Mouse (Mus musculus) gastrocnemius, adult 2 months (tissue): ENCODE data around the gene Slc16a10. TPM values are rescaled to one million over a fixed set of nuclear protein-coding genes. Genes with fewer than 3 reads are reported as not detected.

Experiments used
- DNase-seq: peaks from one replicate; pipeline ENCODE4 v3.0.0; 2022
- H3K27ac ChIP-seq: fragments of 200-600 bp; 2 replicates; pipeline ENCODE4 v1.8.1; 2022; ENCODE audit warnings: mild to moderate bottlenecking
- H3K4me3 ChIP-seq: fragments of 200-600 bp; 2 replicates; pipeline ENCODE4 v1.8.1; 2022; ENCODE audit warnings: mild to moderate bottlenecking, moderate library complexity
- CTCF ChIP-seq: fragments of 200-600 bp; IDR thresholded peaks from 2 replicates; pipeline ENCODE4 v1.8.1; 2022; ENCODE audit warnings: antibody characterized with exemption, mild to moderate bottlenecking, moderate library complexity
- intact Hi-C: fragments of 180-260 bp; cut with DNase I; formaldehyde crosslinking; loops from one replicate; pipeline ENCODE4 v1.15.1; 2025
- total RNA-seq, 2 experiments: library from RNA; stranded (reverse); gene quantifications; 2 replicates each; pipeline ENCODE4 v1.2.3; 2021

Gene Slc16a10
- total RNA-seq, 2 experiments from 2014 or later, result 39.8 to 43.6 TPM

DNA sequence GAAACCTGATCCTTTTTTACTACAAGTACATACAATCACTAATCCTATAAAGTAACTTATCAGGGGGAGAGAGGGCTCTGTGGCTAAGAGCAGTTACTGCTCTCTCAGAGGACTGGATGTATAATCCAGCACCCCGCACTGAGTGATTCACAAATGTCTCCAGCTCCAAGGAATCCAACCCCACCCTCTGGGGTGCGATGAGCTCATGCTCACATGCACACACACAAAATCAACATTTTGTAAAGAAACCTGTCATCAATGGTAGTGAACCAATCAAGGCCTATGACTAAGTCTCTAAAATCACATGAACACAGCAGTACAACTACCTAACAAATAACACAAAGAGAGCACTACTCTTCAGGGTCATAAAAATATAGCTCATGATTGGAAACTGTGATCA lies 47.3 kb downstream of the Slc16a10 start:
- peak overlapping the region; percentile 75 for H3K27ac ChIP-seq
- intact Hi-C loops, result no loop called here
- no peak for TF ChIP-seq CTCF
- no peak overlapping the region for H3K4me3 ChIP-seq
- no peak for DNase-seq

DNA sequence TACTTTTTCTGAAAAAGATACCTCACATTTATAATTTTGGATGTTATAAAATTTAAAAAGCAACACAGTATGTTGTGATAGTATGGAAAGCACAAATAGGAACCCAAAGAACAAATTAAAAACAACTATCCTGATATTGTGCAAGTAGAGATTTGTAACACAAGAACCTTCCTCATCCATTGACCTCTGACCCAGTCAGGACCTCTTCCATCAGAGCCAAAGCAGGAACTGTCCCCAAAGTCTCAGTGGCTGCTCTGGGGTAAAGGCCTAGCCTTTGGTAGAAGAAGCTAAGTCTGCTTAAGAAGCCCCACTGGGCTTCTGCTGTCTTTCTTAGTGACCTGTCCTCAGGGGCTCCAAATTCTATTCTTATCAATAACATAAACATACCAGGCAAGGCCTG lies 48.5 kb downstream of the Slc16a10 start:
- no peak overlapping the region for H3K4me3 ChIP-seq
- intact Hi-C loops, result no loop called here
- DNase-seq, result no peak
- peak overlapping the region; percentile 75 for H3K27ac ChIP-seq
- no peak for TF ChIP-seq CTCF

DNA sequence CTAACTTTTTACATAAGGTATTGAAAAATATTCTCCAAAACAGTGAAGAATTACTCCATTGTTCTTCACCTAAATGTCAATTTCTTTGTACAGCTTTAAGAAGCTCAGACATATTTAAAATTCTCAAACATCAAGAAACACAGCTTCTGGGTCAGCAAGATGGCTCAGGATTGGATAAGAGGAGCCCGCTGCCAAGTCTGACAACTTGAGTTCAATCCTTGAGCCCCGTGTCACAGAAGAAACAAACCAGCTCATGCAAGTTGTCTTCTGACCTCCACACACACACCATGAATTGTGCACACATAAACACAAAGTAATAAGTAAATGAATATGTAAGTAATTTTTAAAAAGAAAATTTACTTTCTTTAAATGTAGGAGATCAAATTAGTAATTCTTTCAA lies 50.6 kb downstream of the Slc16a10 start:
- TF ChIP-seq CTCF, result no peak
- DNase-seq, result no peak
- no peak overlapping the region for H3K4me3 ChIP-seq
- intact Hi-C loops, result no loop called here
- H3K27ac ChIP-seq, result peak overlapping the region; percentile 81

DNA sequence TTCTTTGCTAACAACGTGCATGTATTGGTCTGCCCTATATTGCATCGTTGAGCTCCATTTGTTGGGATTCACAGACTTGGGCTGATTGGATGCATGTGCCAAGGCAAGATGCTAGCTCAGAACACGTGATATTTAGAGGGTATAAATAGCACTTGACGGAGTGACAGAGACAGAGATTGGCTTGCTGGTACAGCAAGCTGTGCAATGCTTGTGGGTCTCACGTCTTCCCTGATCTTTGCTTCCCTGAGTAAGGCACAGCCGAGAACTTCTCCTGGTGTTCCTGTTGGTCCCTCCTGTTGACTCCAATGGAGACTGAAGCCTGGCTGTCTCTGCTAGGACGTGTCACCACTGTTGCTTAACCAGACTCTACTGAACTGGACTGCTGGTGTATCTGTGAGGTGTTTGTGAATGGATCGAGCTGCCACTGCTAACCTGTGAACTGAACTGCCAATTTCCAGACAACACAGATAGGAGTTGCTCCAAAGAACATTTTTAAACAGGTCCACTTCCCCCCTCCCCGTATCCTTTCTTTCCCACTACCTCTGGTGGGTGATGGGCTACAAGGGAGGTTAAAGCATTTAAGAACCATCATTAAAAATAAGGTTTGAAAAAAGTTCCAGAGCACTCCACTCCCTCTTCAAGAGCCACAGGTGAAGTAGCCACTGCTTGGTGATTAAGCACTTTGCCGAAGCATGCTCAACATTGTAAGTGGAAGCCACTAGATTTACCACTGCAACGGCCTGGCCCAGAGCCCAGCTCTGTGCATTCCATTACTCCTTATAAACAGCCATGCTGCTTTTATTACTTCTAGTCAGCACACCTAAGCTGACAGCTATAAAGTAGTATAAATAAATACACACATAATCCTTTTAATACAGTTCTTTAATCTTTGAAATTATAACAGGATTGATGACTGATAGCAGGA lies 51.3 kb downstream of the Slc16a10 start:
- Histone ChIP-seq H3K27ac (peak overlapping the region; percentile 81), H3K4me3 (peak overlapping the region; percentile 18; the same call in 1 of the 2 replicates)
- intact Hi-C loops, result no loop called here
- DNase-seq, result peak; percentile 74
- no peak for TF ChIP-seq CTCF

DNA sequence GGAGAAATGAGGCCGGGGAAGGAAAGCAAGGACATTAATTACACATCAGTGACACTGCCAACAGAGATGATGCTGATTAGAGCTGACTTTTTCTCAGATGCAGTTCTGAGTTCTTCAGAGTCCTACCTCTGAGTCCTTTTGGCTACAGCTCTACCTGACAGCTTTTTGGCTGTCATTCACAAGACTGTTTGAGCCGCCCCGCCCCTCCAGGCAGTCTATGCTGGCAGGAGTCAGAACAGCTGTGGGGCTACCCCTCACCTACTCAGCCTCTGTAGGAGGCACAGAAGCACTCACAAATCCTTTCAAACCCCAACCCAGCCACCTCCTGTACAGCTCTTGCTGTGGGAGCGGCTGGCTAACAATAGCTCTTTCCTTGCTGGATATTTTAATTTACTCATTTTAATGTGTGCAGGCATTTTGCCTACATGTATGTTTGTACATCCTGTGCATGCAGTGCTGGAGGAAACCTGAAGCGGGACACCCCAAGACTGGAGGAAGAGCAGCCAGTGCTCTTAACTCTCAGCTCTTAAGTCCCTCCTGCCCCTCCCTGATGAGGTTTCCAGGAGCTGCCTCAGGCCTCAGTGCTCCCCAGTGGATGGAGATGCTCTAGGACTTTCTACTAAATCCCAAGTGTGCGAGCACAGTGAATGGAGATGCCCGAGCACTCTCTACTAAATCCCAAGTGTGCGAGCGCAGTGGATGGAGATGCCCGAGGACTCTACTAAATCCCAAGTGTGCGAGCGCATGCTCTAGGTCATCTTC lies 57.5 kb downstream of the Slc16a10 start:
- peak; percentile 74 for DNase-seq

DNA sequence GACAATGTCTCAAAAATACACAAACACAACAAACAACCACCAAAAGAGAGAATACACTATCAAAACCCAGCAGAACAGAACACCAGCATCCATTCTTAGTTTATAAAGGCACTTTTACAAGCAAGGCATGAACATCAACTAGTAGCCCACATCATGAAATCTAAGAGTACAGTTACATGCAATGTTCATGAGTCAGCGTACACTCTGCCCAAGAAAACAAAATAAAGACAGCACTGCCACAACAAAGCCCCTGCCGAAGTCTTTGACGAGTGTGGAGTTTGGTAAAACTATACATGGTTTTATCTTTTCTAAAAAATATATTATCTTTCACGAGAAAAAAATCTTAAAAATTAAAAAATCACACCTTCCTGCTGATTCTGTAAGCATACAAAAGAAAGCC lies 58.5 kb downstream of the Slc16a10 start:
- no peak for DNase-seq
- intact Hi-C loops, result no loop called here
- TF ChIP-seq CTCF, result no peak
- H3K4me3 ChIP-seq, result no peak overlapping the region
- H3K27ac ChIP-seq, result peak overlapping the region; percentile 84

More for the DNA sequence above, 57.5 kb downstream of the Slc16a10 start:
- H3K27ac ChIP-seq, result peak overlapping the region; percentile 84
- TF ChIP-seq CTCF, result no peak
- intact Hi-C loops, result no loop called here
- H3K4me3 ChIP-seq, result peak overlapping the region; percentile 7; the same call in 1 of the 2 replicates

DNA sequence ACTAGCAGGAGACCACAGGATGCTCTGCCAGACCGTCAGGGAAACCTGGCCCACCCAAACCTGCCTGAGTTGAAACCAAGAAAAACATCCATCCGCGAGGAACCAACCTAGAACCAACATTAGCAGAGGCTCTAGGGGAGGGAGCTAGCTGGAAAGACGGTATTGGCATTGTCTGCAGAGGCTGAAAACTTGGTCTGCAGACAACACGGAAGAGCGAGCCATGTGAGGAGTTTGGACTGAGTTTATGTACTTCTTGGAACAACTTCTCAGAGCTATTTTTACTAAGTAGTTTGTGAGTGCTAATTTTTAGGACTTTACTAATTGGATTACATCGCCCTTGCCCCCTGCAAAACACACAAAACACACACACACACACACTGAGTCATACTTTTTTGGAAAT lies 59.4 kb downstream of the Slc16a10 start:
- DNase-seq, result peak; percentile 38
- intact Hi-C loops, result no loop called here
- TF ChIP-seq CTCF, result no peak
- H3K4me3 ChIP-seq, result no peak overlapping the region
- peak overlapping the region; percentile 46; the same call in 1 of the 2 replicates for H3K27ac ChIP-seq

DNA sequence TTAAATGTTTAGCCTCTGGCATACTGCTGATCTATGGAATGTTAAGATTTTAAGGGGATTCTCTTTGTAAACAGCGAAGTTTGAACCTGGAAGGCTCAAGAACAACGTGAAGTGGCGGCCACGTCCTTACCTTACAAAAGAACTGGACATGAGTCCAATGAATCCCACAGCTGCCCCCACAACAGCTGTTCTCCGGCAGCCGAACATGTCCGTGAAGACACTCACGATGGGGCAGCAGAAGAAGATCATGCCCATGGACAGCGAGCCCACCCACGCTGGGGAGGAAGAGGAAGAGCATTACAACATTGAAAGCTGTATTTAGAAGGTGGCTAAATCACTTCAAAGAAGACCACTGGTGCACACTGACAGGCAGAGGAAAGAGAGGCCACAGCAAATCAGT lies 61.5 kb downstream of the Slc16a10 start:
- TF ChIP-seq CTCF, result no peak
- no peak for DNase-seq
- H3K4me3 ChIP-seq, result no peak overlapping the region
- intact Hi-C loops, result no loop called here
- no peak overlapping the region for H3K27ac ChIP-seq

DNA sequence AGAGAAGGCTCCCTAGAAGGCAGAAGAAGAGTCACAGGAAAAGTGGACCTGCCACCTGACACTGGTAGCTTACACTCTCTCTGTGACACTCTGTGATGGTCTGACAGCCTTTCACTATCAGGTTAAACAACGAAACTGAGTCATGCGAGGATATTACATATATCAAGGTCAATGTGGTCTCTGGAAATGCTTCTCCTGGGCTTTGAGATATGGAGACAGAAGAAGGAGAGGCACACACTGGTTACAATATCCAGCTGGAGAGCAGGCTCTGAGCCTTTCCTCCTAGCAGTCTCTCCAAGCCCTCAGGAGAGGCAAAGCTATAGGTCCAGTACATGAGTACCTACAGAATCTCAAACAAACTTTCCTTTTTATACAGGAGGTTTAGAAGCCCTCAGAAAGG lies 62.8 kb downstream of the Slc16a10 start:
- intact Hi-C loops, result no loop called here
- TF ChIP-seq CTCF, result no peak
- Histone ChIP-seq H3K4me3 (no peak overlapping the region), H3K27ac (0 out of 2 replicates have a peak overlapping the region, but pooled peaks have one; percentile 12)
- no peak for DNase-seq

DNA sequence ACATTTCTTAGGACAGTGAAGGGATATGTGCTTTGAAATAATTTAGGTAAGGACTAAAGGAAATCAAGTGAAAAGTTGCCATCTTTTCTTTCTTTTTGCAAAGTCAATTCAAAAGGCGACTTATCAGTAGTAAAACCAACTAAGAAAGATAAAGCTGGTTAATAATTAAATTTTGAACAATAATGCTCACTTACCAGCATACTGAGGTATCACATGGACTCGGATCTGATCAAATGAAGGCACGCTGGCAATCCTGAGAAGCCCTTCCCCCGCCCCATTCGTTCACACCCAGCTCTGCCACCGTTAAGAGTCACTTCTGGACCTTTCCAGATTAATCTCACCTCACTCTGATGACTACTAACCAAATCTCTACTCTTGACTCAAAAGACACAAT lies 64.1 kb downstream of the Slc16a10 start:
- Histone ChIP-seq H3K27ac (no peak overlapping the region), H3K4me3 (no peak overlapping the region)
- intact Hi-C loops, result no loop called here
- TF ChIP-seq CTCF, result no peak
- DNase-seq, result no peak

DNA sequence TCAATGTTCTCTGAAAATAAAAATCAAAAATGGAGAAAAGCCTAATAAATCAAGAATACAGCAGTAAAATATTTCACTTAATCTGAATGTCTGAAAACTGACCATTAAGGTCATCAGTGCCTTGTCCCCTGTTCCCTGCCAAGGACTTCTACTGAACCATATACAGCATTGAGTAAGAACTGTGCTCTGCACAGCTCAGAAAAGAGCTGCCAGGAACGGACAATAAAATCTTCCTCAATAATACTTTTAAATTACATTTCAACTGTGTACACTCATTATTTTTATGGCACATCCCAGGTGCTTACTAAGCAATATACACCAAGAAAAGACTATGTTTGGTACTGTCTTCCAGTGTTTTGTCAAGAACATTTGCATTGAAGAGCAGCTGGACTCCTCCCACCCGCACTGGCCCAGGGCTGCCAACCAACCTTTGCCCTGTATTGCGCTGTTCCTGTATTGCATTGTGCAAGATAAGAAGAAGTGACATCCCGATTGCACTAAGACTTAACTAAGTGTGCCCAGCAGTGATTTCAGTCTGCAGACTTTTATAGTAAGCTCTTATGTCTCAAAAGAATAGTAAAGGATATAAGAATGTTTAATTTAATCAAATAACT lies 64.6 kb downstream of the Slc16a10 start:
- peak overlapping the region; percentile 38 for H3K27ac ChIP-seq
- H3K4me3 ChIP-seq, result no peak overlapping the region
- no peak for DNase-seq
- intact Hi-C loops, result no loop called here
- TF ChIP-seq CTCF, result no peak

DNA sequence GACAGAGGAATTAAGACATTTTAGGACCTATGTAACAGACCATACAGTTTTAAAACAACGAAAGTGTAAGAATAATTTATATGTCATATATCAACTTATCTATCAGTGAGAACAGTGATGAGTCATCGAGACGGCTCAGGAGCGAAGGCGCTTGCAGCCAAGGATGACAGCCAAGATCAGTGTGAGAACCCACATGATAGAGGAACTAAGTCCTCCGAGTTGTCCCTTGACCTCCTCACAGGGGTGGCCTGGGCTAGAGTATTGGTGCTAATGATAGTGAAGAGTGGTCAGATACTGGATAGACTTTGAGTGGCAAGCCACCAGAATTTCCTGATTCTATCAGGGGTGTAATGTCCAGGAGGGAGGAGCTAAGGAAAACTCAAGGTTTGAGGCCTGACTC lies 68.5 kb downstream of the Slc16a10 start:
- peak; percentile 40 for DNase-seq
- Histone ChIP-seq H3K4me3 (no peak overlapping the region), H3K27ac (no peak overlapping the region)
- TF ChIP-seq CTCF, result no peak
- intact Hi-C loops, result no loop called here

DNA sequence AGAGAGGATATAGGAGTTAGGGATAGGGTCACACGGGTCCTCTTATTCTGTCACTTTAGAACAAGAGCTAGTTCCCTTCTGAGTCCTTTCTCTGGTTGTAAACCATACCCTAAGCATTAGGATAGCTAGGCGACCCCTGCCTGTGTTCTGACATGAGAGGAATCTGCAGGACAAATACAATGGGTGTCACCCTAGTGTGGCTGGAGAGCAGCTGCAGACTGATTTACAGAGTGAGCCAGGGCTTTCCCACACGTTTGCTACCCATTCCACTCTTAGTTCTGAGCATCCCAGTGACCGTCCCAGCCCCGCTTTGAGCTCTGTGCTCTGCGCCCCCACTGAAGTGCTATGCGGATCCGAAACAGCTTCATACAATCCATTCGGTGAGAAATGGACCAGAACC lies 71.4 kb downstream of the Slc16a10 start:
- Histone ChIP-seq H3K4me3 (no peak overlapping the region), H3K27ac (peak overlapping the region; percentile 59)
- intact Hi-C loops, result no loop called here
- TF ChIP-seq CTCF, result no peak
- no peak for DNase-seq
